Mouse (Mus musculus) lung, postnatal 10 days (tissue): Measurements from ENCODE around the gene Cpne6.

ENCODE experiments used
- DNase-seq: peaks from one replicate; pipeline ENCODE4 v3.0.0; 2021

Gene Cpne6

GRCm38 (mm10) chr14:55557003-55557402, 46.8 kb downstream of the Cpne6 start:
- DNase-seq: peak; percentile 96

- no peak for DNase-seq
These were observed 47.3 kb downstream of the Cpne6 start for GRCm38 (mm10) chr14:55557587-55557986.

- DNase-seq: no peak
These were observed 48.6 kb downstream of the Cpne6 start for GRCm38 (mm10) chr14:55558740-55559448.

GRCm38 (mm10) chr14:55559799-55560201, 49.6 kb downstream of the Cpne6 start, which contains the start of gene Dcaf11:
Gene Dcaf11 (plus strand): TSS chr14:55560006.
- peak; percentile 95 for DNase-seq

GRCm38 (mm10) chr14:55560202-55561073, 50.2 kb downstream of the Cpne6 start, which contains the start of gene A730061H03Rik:
Gene A730061H03Rik (minus strand): TSS chr14:55560406.
- DNase-seq: peak; percentile 99

GRCm38 (mm10) chr14:55561860-55562259, 51.6 kb downstream of the Cpne6 start:
- DNase-seq: no peak

GRCm38 (mm10) chr14:55563249-55563648, 53.0 kb downstream of the Cpne6 start:
- no peak for DNase-seq

GRCm38 (mm10) chr14:55565748-55566147, 55.5 kb downstream of the Cpne6 start:
- no peak for DNase-seq
